Mouse (Mus musculus): ENCODE data around the gene Yjefn3. TPM values are rescaled to one million over a fixed set of nuclear protein-coding genes. Genes with fewer than 3 reads are reported as not detected.

Yjefn3 gene
- polyA plus RNA-seq, 1 experiment: 1.9 TPM

DNA sequence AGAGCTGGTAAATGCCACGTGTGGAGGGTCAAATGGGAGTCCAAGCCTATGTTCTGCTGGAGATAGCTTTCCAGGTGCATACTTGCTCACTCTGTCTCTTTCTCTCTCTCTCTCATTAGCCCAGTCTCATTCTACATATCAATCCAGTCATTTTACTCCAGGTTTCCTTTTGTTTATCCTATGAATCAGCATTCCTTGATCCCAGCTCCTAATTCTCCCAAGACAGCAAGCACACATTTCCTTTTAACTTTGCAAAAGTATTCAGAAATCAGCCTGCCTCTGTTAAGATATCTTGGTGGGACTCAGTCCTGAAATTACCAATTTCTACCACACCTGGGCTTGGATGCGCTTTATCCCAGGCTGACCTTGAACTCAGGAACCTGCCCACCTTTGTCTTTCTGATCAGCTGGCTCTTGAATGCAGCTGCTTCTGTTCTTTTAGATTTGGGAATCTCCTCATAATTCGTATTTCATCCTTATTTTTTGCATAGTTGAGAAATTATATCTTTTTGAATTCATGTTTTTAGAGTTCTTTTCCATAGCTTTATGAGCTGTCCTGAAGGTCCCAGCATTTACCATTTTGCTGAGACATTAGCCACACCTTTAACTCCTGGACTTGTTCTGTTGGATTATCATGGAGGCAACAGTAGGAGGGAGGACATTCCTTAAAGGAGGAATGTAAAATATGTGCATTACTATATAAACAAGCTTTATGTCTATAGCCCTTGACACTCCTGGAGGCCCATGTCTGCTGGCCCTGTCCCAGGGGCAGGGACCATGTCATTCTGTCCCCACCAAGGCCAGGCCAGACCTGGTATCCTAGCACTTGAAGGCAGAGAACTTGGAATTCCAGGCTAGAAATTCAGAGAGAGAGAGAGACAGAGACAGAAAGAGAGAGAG lies 55.1 kb downstream of the Yjefn3 start:
- 87% methylated on average over 3 of the region's 3 CpGs for WGBS
- H3K27me3 ChIP-seq (ENCODE audit: control insufficient read depth, insufficient read depth, low read length): no peaks in the 10 kb centered on the region
- no peak for TF ChIP-seq CTCF (IDR thresholded peaks at IDR 0.05; ENCODE audit: extremely low read depth, insufficient read depth, insufficient read length, insufficient replicate concordance)
- TF ChIP-seq POLR2A (IDR thresholded peaks at IDR 0.05; ENCODE audit: low read depth, low read length): no peak
- H3K4me1 ChIP-seq (ENCODE audit: control insufficient read depth, insufficient read depth, insufficient read length): no peaks in the 10 kb centered on the region
- no peaks in the 10 kb centered on the region for H3K36me3 ChIP-seq (ENCODE audit: control insufficient read depth, insufficient read depth, low read length)
- no peak overlapping the region for H3K27ac ChIP-seq (ENCODE audit: insufficient read depth, low read length)
- no peak overlapping the region for H3K4me3 ChIP-seq (ENCODE audit: extremely low read depth, insufficient read depth, insufficient read length)
- DNase-seq (ENCODE audit: low read depth in 1 of 2, low spot score in 2 of 2): no peak

Other genes with a start within 250 kb of the Yjefn3 start
- gene Zfp964, start 248.2 kb downstream of the Yjefn3 start, polyA plus RNA-seq (2012; rRNA removed): 0.14 and 0.20 TPM in 2 replicates
- gene Zfp869, start 192.0 kb downstream of the Yjefn3 start, polyA plus RNA-seq (2012; rRNA removed): 2.3 TPM in 2 replicates
- gene Zfp963, start 152.7 kb downstream of the Yjefn3 start, polyA plus RNA-seq (2012; rRNA removed): 1.1 and 1.3 TPM in 2 replicates
- gene Gm20422, start 127.8 kb downstream of the Yjefn3 start, polyA plus RNA-seq (2012; rRNA removed): 0.32 and 0.97 TPM in 2 replicates
- 83.2 and 114 TPM in 2 replicates for gene Atp13a1, start 111.5 kb downstream of the Yjefn3 start, polyA plus RNA-seq (2012; rRNA removed)
- gene Zfp866, start 111.5 kb downstream of the Yjefn3 start, polyA plus RNA-seq (2012; rRNA removed): 8.8 and 9.0 TPM in 2 replicates
- gene Gmip, start 94.0 kb downstream of the Yjefn3 start, polyA plus RNA-seq (2012; rRNA removed): 210 and 212 TPM in 2 replicates
- gene Lpar2, start 80.3 kb downstream of the Yjefn3 start, polyA plus RNA-seq (2012; rRNA removed): 6.6 and 8.9 TPM in 2 replicates
- gene Pbx4, start 70.2 kb downstream of the Yjefn3 start, polyA plus RNA-seq (2012; rRNA removed): 10.7 and 14.7 TPM in 2 replicates
- 0.11 and 0.34 TPM in 2 replicates for gene Cilp2, start 15.0 kb downstream of the Yjefn3 start, polyA plus RNA-seq (2012; rRNA removed)
- 1.0 TPM in 2 replicates for gene Tssk6, start 528 bp downstream of the Yjefn3 start, polyA plus RNA-seq (2012; rRNA removed)
- 53.8 and 76.3 TPM in 2 replicates for gene Ndufa13, start 154 bp downstream of the Yjefn3 start, polyA plus RNA-seq (2012; rRNA removed)
- 45.8 and 64.6 TPM in 2 replicates for gene Gatad2a, start 93.7 kb upstream of the Yjefn3 start, polyA plus RNA-seq (2012; rRNA removed)
- gene Mau2, start 140.0 kb upstream of the Yjefn3 start, polyA plus RNA-seq (2012; rRNA removed): 83.3 and 108 TPM in 2 replicates
- gene Sugp1, start 140.1 kb upstream of the Yjefn3 start, polyA plus RNA-seq (2012; rRNA removed): 8.9 and 9.4 TPM in 2 replicates
- 2.0 and 2.3 TPM in 2 replicates for gene Tm6sf2, start 170.2 kb upstream of the Yjefn3 start, polyA plus RNA-seq (2012; rRNA removed)
- gene Hapln4, start 180.7 kb upstream of the Yjefn3 start, polyA plus RNA-seq (2012; rRNA removed): 0.28 and 0.36 TPM in 2 replicates
- 0.04 and 0.09 TPM in 2 replicates for gene Ncan, start 218.2 kb upstream of the Yjefn3 start, polyA plus RNA-seq (2012; rRNA removed)
- gene Nr2c2ap, start 228.6 kb upstream of the Yjefn3 start, polyA plus RNA-seq (2012; rRNA removed): 14.0 and 16.4 TPM in 2 replicates
- gene Rfxank, start 236.4 kb upstream of the Yjefn3 start, polyA plus RNA-seq (2012; rRNA removed): 22.5 and 24.6 TPM in 2 replicates
- gene Borcs8, start 236.8 kb upstream of the Yjefn3 start, polyA plus RNA-seq (2012; rRNA removed): 55.8 and 73.6 TPM in 2 replicates
- 2.3 and 4.3 TPM in 2 replicates for gene Mef2b, start 237.0 kb upstream of the Yjefn3 start, polyA plus RNA-seq (2012; rRNA removed)

All from spleen, adult 2 months (tissue).